Mouse (Mus musculus): ENCODE measurements around the gene Hunk. TPM values are rescaled to one million over a fixed set of nuclear protein-coding genes. Genes with fewer than 3 reads are reported as not detected.
A peak's percentile ranks its signal among the peaks of the same experiment; 100 is the strongest.

Gene Hunk
- polyA plus RNA-seq, 1 experiment from 2014 or later = 22.2 TPM

GRCm38 (mm10) chr16:90412096-90413082, 26.6 kb downstream of the Hunk start:
- Histone ChIP-seq H3K4me1 (replicated peaks) (peaks cover 17% of the 10 kb centered on the region), H3K27ac (no peak overlapping the region), H3K27me3 (no peaks in the 10 kb centered on the region), H3K9me3 (peaks cover 7% of the 10 kb centered on the region; the same call in 1 of the 2 replicates), H3K36me3 (peaks cover 52% of the 10 kb centered on the region), H3K9ac (replicated peaks) (no peak overlapping the region), H3K4me3 (replicated peaks) (no peak overlapping the region), H3K4me2 (no peak overlapping the region)
- no peak for ATAC-seq (ENCODE audit: insufficient number of reproducible peaks, insufficient read depth, low FRiP score, low TSS enrichment, low read depth)
- WGBS = 95% methylated on average over 8 of the region's 8 CpGs

- Histone ChIP-seq H3K4me3 (replicated peaks) (no peak overlapping the region), H3K36me3 (peaks cover 39% of the 10 kb centered on the region), H3K9me3 (peaks cover 7% of the 10 kb centered on the region; the same call in 1 of the 2 replicates), H3K9ac (replicated peaks) (no peak overlapping the region), H3K4me2 (no peak overlapping the region), H3K4me1 (replicated peaks) (peaks cover 43% of the 10 kb centered on the region), H3K27ac (no peak overlapping the region), H3K27me3 (no peaks in the 10 kb centered on the region)
- ATAC-seq (ENCODE audit: insufficient number of reproducible peaks, insufficient read depth, low FRiP score, low TSS enrichment, low read depth) = no peak
Measured at GRCm38 (mm10) chr16:90416621-90417020, 30.8 kb downstream of the Hunk start.

DNA sequence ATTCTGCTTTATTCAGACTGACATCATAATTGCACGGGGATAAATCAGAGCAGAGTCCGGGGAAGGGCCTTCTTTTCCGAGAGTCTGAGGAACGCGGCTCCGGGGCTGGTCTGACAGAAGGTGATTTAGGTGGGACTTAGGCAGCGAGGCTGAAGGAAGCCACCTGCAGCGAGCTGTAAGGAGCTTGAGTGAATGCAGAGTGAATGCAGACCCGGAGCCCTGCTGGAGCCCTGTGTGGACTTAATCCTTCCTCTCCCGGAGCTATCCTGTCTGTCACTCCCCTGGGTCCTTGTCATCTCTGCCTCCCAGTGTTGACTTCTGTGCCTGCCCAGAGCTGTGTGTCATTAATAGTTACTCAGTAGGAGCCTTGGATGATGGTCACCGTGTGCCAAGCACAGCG, 32.8 kb downstream of the Hunk start:
- Histone ChIP-seq H3K27me3 (no peaks in the 10 kb centered on the region), H3K4me2 (peak overlapping the region; percentile 21; the same call in 1 of the 2 replicates), H3K36me3 (peaks cover 20% of the 10 kb centered on the region), H3K4me1 (replicated peaks) (peaks cover 63% of the 10 kb centered on the region), H3K4me3 (replicated peaks) (no peak overlapping the region), H3K27ac (peak overlapping the region; percentile 59; the same call in 1 of the 2 replicates), H3K9ac (replicated peaks) (no peak overlapping the region), H3K9me3 (no peaks in the 10 kb centered on the region)
- ATAC-seq (ENCODE audit: insufficient number of reproducible peaks, insufficient read depth, low FRiP score, low TSS enrichment, low read depth) = no peak
- 6% methylated on average over 12 of the region's 12 CpGs for WGBS

GRCm38 (mm10) chr16:90421145-90421544, 35.3 kb downstream of the Hunk start:
- peak overlapping the region; percentile 28 for H3K4me2 ChIP-seq
- WGBS = 11% methylated on average over 7 of the region's 7 CpGs
- H3K4me3 ChIP-seq (replicated peaks) = no peak overlapping the region
- H3K9me3 ChIP-seq = no peaks in the 10 kb centered on the region
- H3K27me3 ChIP-seq = no peaks in the 10 kb centered on the region
- H3K4me1 ChIP-seq (replicated peaks) = peaks cover 88% of the 10 kb centered on the region
- H3K36me3 ChIP-seq = peaks cover 12% of the 10 kb centered on the region; the same call in 1 of the 2 replicates
- H3K27ac ChIP-seq = peak overlapping the region; percentile 84
- no peak overlapping the region; the same call in 1 of the 2 replicates for H3K9ac ChIP-seq (replicated peaks)
- ATAC-seq (ENCODE audit: insufficient number of reproducible peaks, insufficient read depth, low FRiP score, low TSS enrichment, low read depth) = no peak; the same call in 1 of the 2 replicates

DNA sequence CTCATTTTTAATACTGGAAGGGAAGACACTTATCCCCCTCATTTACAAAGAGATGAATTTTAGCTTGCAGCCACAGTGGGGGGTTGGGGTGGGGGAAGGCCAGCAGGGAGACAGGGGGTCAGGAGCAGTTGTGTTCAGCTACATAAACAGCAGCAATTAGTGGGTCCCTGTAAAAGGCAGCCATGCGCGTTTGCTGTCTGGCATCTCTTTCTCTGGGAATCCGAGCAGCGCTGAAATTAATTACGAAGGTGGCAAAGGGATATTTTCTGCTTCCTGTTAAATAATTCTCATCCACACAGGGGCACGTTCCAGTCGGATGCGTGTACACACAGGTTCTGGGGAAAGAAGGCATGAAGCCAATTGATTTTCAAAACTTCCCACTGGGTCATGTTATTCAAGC, 35.7 kb downstream of the Hunk start:
- peak overlapping the region; percentile 28 for H3K4me2 ChIP-seq
- H3K9ac ChIP-seq (replicated peaks) = no peak overlapping the region; the same call in 1 of the 2 replicates
- no peak for ATAC-seq (ENCODE audit: insufficient number of reproducible peaks, insufficient read depth, low FRiP score, low TSS enrichment, low read depth)
- H3K36me3 ChIP-seq = peaks cover 8% of the 10 kb centered on the region; the same call in 1 of the 2 replicates
- H3K27ac ChIP-seq = peak overlapping the region; percentile 84
- peaks cover 88% of the 10 kb centered on the region for H3K4me1 ChIP-seq (replicated peaks)
- no peaks in the 10 kb centered on the region for H3K27me3 ChIP-seq
- 12% methylated on average over 8 of the region's 8 CpGs for WGBS
- no peak overlapping the region for H3K4me3 ChIP-seq (replicated peaks)
- 0 out of 2 replicates have a peak, but pooled peaks cover 3% of the 10 kb centered on the region for H3K9me3 ChIP-seq

- H3K9ac ChIP-seq (replicated peaks) = no peak overlapping the region
- no peak for ATAC-seq (ENCODE audit: insufficient number of reproducible peaks, insufficient read depth, low FRiP score, low TSS enrichment, low read depth)
- no peaks in the 10 kb centered on the region for H3K27me3 ChIP-seq
- peaks cover 4% of the 10 kb centered on the region for H3K36me3 ChIP-seq
- H3K4me1 ChIP-seq (replicated peaks) = peaks cover 88% of the 10 kb centered on the region
- H3K4me2 ChIP-seq = peak overlapping the region; percentile 28
- WGBS = 38% methylated on average over 11 of the region's 11 CpGs
- 0 out of 2 replicates have a peak, but pooled peaks cover 3% of the 10 kb centered on the region for H3K9me3 ChIP-seq
- H3K4me3 ChIP-seq (replicated peaks) = no peak overlapping the region
- peak overlapping the region; percentile 84 for H3K27ac ChIP-seq
Measured at GRCm38 (mm10) chr16:90422108-90422529, 36.3 kb downstream of the Hunk start.

GRCm38 (mm10) chr16:90423898-90424297, 38.1 kb downstream of the Hunk start:
- H3K27ac ChIP-seq = 0 out of 2 replicates have a peak overlapping the region, but pooled peaks have one; percentile 41
- ATAC-seq (ENCODE audit: insufficient number of reproducible peaks, insufficient read depth, low FRiP score, low TSS enrichment, low read depth) = peak; percentile 40
- H3K9me3 ChIP-seq = 0 out of 2 replicates have a peak, but pooled peaks cover 3% of the 10 kb centered on the region
- H3K9ac ChIP-seq (replicated peaks) = no peak overlapping the region
- H3K36me3 ChIP-seq = peaks cover 11% of the 10 kb centered on the region
- no peak overlapping the region for H3K4me2 ChIP-seq
- peaks cover 74% of the 10 kb centered on the region for H3K4me1 ChIP-seq (replicated peaks)
- WGBS = 30% methylated on average over 3 of the region's 3 CpGs
- no peak overlapping the region for H3K4me3 ChIP-seq (replicated peaks)
- H3K27me3 ChIP-seq = no peaks in the 10 kb centered on the region

DNA sequence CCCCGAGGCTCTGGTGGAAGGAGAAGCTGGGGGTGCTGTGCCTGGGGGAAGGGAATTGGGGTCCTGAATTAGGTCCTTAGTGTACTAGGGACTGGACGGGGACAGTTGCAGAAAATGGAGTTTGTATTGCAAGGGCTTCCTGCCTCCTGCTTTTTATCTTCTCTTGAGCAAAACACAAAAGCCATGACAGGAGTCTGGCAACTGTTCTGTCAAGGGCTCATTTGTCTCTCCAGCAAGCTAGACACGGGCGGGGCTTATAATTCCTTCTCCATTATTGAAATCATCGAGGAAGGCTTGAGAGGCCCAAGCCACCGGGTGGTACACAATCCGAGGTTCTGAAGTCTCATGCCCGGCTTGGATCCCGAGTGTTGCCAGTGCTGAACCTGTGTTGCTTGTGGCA, 38.6 kb downstream of the Hunk start:
- peaks cover 72% of the 10 kb centered on the region for H3K4me1 ChIP-seq (replicated peaks)
- no peak overlapping the region for H3K27ac ChIP-seq
- H3K36me3 ChIP-seq = peaks cover 11% of the 10 kb centered on the region
- WGBS = 69% methylated on average over 9 of the region's 9 CpGs
- no peak overlapping the region for H3K4me2 ChIP-seq
- no peak overlapping the region for H3K4me3 ChIP-seq (replicated peaks)
- H3K9ac ChIP-seq (replicated peaks) = no peak overlapping the region
- no peak for ATAC-seq (ENCODE audit: insufficient number of reproducible peaks, insufficient read depth, low FRiP score, low TSS enrichment, low read depth)
- H3K9me3 ChIP-seq = 0 out of 2 replicates have a peak, but pooled peaks cover 3% of the 10 kb centered on the region
- H3K27me3 ChIP-seq = no peaks in the 10 kb centered on the region

- H3K9ac ChIP-seq (replicated peaks) = no peak overlapping the region
- WGBS = 92% methylated on average over 5 of the region's 5 CpGs
Measured at GRCm38 (mm10) chr16:90426234-90426633, 40.4 kb downstream of the Hunk start.

DNA sequence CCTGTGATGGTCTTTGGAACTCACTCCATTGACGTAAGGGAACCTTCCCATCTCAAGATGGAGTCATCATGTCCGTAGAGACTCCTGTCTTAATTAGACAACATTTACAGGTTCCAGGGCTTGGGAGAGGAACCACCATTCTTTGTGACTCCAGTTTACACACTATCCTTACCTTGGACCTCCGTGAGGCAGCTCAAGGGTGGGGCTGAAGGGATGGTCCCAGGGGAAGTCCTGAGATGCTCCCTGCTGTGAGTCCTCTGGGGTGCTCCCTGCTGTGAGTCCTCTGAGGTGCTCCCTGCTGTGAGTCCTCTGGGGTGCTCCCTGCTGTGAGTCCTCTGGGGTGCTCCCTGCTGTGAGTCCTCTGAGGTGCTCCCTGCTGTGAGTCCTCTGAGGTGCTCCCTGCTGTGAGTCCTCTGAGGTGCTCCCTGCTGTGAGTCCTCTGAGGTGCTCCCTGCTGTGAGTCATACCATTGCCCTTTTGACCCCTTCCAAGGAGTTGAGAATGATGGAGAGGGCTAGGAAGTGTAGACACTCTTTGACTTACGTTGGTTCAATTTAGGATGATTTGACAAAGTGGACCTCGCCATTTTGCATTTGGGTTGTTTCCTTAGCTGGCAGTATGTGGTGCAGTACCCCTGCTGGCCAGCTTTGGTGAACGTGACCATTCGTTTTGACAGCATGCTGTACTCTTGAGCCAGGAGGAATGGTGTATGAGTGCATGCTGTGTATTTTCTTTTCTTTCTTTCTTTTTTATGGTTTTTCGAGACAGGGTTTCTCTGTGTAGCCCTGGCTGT, 42.2 kb downstream of the Hunk start:
- Histone ChIP-seq H3K4me1 (replicated peaks) (peaks cover 52% of the 10 kb centered on the region), H3K4me3 (replicated peaks) (no peak overlapping the region), H3K27ac (no peak overlapping the region), H3K9me3 (peaks cover 8% of the 10 kb centered on the region; the same call in 1 of the 2 replicates), H3K4me2 (no peak overlapping the region), H3K9ac (replicated peaks) (no peak overlapping the region), H3K36me3 (peaks cover 28% of the 10 kb centered on the region), H3K27me3 (no peaks in the 10 kb centered on the region)
- WGBS = 91% methylated on average over 8 of the region's 8 CpGs
- ATAC-seq (ENCODE audit: insufficient number of reproducible peaks, insufficient read depth, low FRiP score, low TSS enrichment, low read depth) = no peak

More at GRCm38 (mm10) chr16:90426234-90426633, 40.4 kb downstream of the Hunk start:
- no peak for ATAC-seq (ENCODE audit: insufficient number of reproducible peaks, insufficient read depth, low FRiP score, low TSS enrichment, low read depth)
- Histone ChIP-seq H3K36me3 (peaks cover 14% of the 10 kb centered on the region), H3K4me1 (replicated peaks) (peaks cover 70% of the 10 kb centered on the region), H3K4me3 (replicated peaks) (no peak overlapping the region), H3K27ac (no peak overlapping the region), H3K4me2 (no peak overlapping the region), H3K9me3 (0 out of 2 replicates have a peak, but pooled peaks cover 3% of the 10 kb centered on the region), H3K27me3 (no peaks in the 10 kb centered on the region)
